Mouse (Mus musculus) MEL (cell line): ENCODE data around the gene Ptbp2. TPM values are rescaled to one million over a fixed set of nuclear protein-coding genes. Genes with fewer than 3 reads are reported as not detected.

Experiments
- DNase-seq: peaks from one replicate; pipeline ENCODE4 v3.0.0; 2011; ENCODE audit warnings: low read depth, low spot score
- H3K27ac ChIP-seq: 2 replicates; pipeline ENCODE4 v1.5.1; 2012; ENCODE audit warnings: low read depth, mild to moderate bottlenecking, control low read depth, low read length, moderate library complexity; ENCODE audit not compliant: control insufficient read depth
- H3K27me3 ChIP-seq, 2 experiments: fragments of 150-350 bp in 1 of 2; sonication (generic) in 1 of 2; 2 replicates each; pipeline ENCODE4 v1.6.1; 2012; ENCODE audit warnings: low read length in 2 of 2, mild to moderate bottlenecking in 2 of 2, improper control_type of control experiment in 1 of 2, moderate library complexity in 1 of 2; ENCODE audit not compliant: insufficient read depth in 2 of 2, control insufficient read depth in 1 of 2
- H3K36me3 ChIP-seq, 2 experiments: 2 replicates each; pipeline ENCODE4 v1.6.1; 2012 to 2014; ENCODE audit warnings: low read length in 2 of 2, improper control_type of control experiment in 1 of 2, inconsistent platforms in 1 of 2, mild to moderate bottlenecking in 1 of 2; ENCODE audit not compliant: insufficient read depth in 2 of 2, control insufficient read depth in 1 of 2
- H3K4me1 ChIP-seq, 2 experiments: fragments of 150-350 bp in 1 of 2; sonication (generic) in 1 of 2; 2 replicates each; pipeline ENCODE4 v1.6.1; 2012; ENCODE audit warnings: low read length in 2 of 2, improper control_type of control experiment in 1 of 2, mild to moderate bottlenecking in 1 of 2; ENCODE audit not compliant: insufficient read depth in 2 of 2, control insufficient read depth in 1 of 2
- H3K4me3 ChIP-seq, 2 experiments: fragments of 150-350 bp in 1 of 2; sonication (generic) in 1 of 2; 2 replicates each; pipeline ENCODE4 v1.5.1; 2012; ENCODE audit warnings: low read depth in 2 of 2, low read length in 2 of 2, mild to moderate bottlenecking in 2 of 2, moderate library complexity in 2 of 2, control low read depth in 1 of 2, improper control_type of control experiment in 1 of 2; ENCODE audit not compliant: control insufficient read depth in 1 of 2, insufficient read depth in 1 of 2
- H3K79me2 ChIP-seq: 2 replicates; pipeline ENCODE4 v1.6.1; 2012; ENCODE audit warnings: mild to moderate bottlenecking, low read length, moderate library complexity; ENCODE audit not compliant: control insufficient read depth, poor library complexity, insufficient read depth
- H3K9ac ChIP-seq: 2 replicates; pipeline ENCODE4 v1.6.1; 2012; ENCODE audit warnings: low read depth, mild to moderate bottlenecking, control low read depth, low read length, moderate library complexity; ENCODE audit not compliant: control insufficient read depth, poor library complexity, severe bottlenecking
- H3K9me3 ChIP-seq: fragments of 150-350 bp; sonication (generic); replicated peaks from 2 replicates; pipeline ENCODE4 v1.6.1; 2012; ENCODE audit warnings: mild to moderate bottlenecking, low read length, improper control_type of control experiment, moderate library complexity; ENCODE audit not compliant: insufficient read depth
- BHLHE40 ChIP-seq: IDR thresholded peaks from 2 replicates; pipeline ENCODE4 v1.6.1; 2012; ENCODE audit warnings: low read depth, mild to moderate bottlenecking, inconsistent platforms, low read length, improper control_type of control experiment, borderline replicate concordance
- CHD1 ChIP-seq: IDR thresholded peaks from 2 replicates; pipeline ENCODE4 v1.6.1; 2012; ENCODE audit warnings: low read depth, mild to moderate bottlenecking, inconsistent platforms, low read length, improper control_type of control experiment
- CHD2 ChIP-seq: IDR thresholded peaks from 2 replicates; pipeline ENCODE4 v1.6.1; 2011; ENCODE audit warnings: low read length, improper control_type of control experiment
- ELF1 ChIP-seq: IDR thresholded peaks from 2 replicates; pipeline ENCODE4 v1.6.1; 2014; ENCODE audit warnings: low read depth, mild to moderate bottlenecking, inconsistent platforms, low read length, improper control_type of control experiment, moderate library complexity
- ETS1 ChIP-seq: IDR thresholded peaks from 2 replicates; pipeline ENCODE4 v1.6.1; 2012; ENCODE audit warnings: low read depth, mild to moderate bottlenecking, inconsistent platforms, low read length, improper control_type of control experiment, moderate library complexity
- KAT2A ChIP-seq: conservative IDR thresholded peaks from 2 replicates; pipeline ENCODE4 v1.6.1; 2012; ENCODE audit warnings: low read depth, low read length, improper control_type of control experiment, inconsistent platforms
- MAFK ChIP-seq: IDR thresholded peaks from 2 replicates; pipeline ENCODE4 v1.6.1; 2011; ENCODE audit warnings: low read depth, mild to moderate bottlenecking, low read length, improper control_type of control experiment, borderline replicate concordance
- MAX ChIP-seq: IDR thresholded peaks from 2 replicates; pipeline ENCODE4 v1.6.1; 2011; ENCODE audit warnings: low read length, improper control_type of control experiment
- MAZ ChIP-seq: IDR thresholded peaks from 2 replicates; pipeline ENCODE4 v1.6.1; 2012; ENCODE audit warnings: low read depth, mild to moderate bottlenecking, inconsistent platforms, low read length, improper control_type of control experiment
- MEF2A ChIP-seq: IDR thresholded peaks from 2 replicates; pipeline ENCODE4 v1.6.1; 2014; ENCODE audit warnings: low read depth, mild to moderate bottlenecking, inconsistent platforms, low read length, improper control_type of control experiment; ENCODE audit not compliant: poor library complexity, insufficient replicate concordance, severe bottlenecking; ENCODE audit errors: extremely low read depth
- MXI1 ChIP-seq: IDR thresholded peaks from 2 replicates; pipeline ENCODE4 v1.6.1; 2011; ENCODE audit warnings: mild to moderate bottlenecking, low read depth, low read length, improper control_type of control experiment
- MYB ChIP-seq: IDR thresholded peaks from 2 replicates; pipeline ENCODE4 v1.6.1; 2011; ENCODE audit warnings: mild to moderate bottlenecking, low read depth, low read length, improper control_type of control experiment
- POLR2A ChIP-seq, 2 experiments: IDR thresholded peaks; 2 replicates each; pipeline ENCODE4 v1.6.1; 2011 to 2012; ENCODE audit warnings: low read length in 2 of 2, mild to moderate bottlenecking in 2 of 2, control low read depth in 1 of 2, improper control_type of control experiment in 1 of 2, low read depth in 1 of 2, moderate library complexity in 1 of 2; ENCODE audit not compliant: control insufficient read depth in 1 of 2, insufficient read depth in 1 of 2, poor library complexity in 1 of 2
- TAL1 ChIP-seq: IDR thresholded peaks from 2 replicates; pipeline ENCODE4 v1.6.1; 2012; ENCODE audit warnings: mild to moderate bottlenecking, inconsistent platforms, low read length, moderate library complexity, mixed read lengths
- TBP ChIP-seq: IDR thresholded peaks from 2 replicates; pipeline ENCODE4 v1.8.0; 2011; ENCODE audit warnings: low read depth, low read length, improper control_type of control experiment
- ZC3H11A ChIP-seq: IDR thresholded peaks from 2 replicates; pipeline ENCODE4 v1.6.1; 2012; ENCODE audit warnings: low read depth, mild to moderate bottlenecking, inconsistent platforms, low read length, improper control_type of control experiment
- ZKSCAN1 ChIP-seq: IDR thresholded peaks from 2 replicates; pipeline ENCODE4 v1.6.1; 2012; ENCODE audit warnings: low read depth, mild to moderate bottlenecking, inconsistent platforms, low read length, improper control_type of control experiment, moderate library complexity
- ZNF384 ChIP-seq: IDR thresholded peaks from 2 replicates; pipeline ENCODE4 v1.6.1; 2012; ENCODE audit warnings: low read depth, mild to moderate bottlenecking, inconsistent platforms, low read length, improper control_type of control experiment
- polyA plus RNA-seq, 2 experiments: library from polyadenylated mRNA; stranded (reverse) in 1 of 2; unstranded in 1 of 2; fragments of >175 nt in 1 of 2; fragments of >200 nt in 1 of 2; gene quantifications; 2 replicates each; pipeline versions ENCODE4 v1.2.1 to v1.2.4; 2012; ENCODE audit warnings: low replicate concordance in 2 of 2, low read depth in 1 of 2; ENCODE audit not compliant: insufficient read length in 2 of 2, insufficient read depth in 1 of 2, missing spikeins in 1 of 2
- total RNA-seq: library from RNA; depleted of rRNA; stranded (reverse); fragments of 300-350 nt; gene quantifications from 2 replicates; pipeline ENCODE4 v1.2.3, GENCODE M21; 2012

Ptbp2 gene
- total and polyA plus RNA-seq, 3 experiments = 20.6 to 21.4 TPM; not detected in 1

- no peak overlapping the region for H3K4me3 ChIP-seq
- no peak overlapping the region for H3K9ac ChIP-seq
- no peak for TF ChIP-seq TAL1
- no peak for TF ChIP-seq TBP
- no peak for TF ChIP-seq MYB
- TF ChIP-seq BHLHE40 = no peak
- no peak for TF ChIP-seq MXI1
- no peak for TF ChIP-seq MAZ
- no peak for TF ChIP-seq ZKSCAN1
- no peak for TF ChIP-seq MAFK
- no peak for TF ChIP-seq ZNF384
- no peaks in the 10 kb centered on the region for H3K9me3 ChIP-seq
- DNase-seq = peak; percentile 55
- H3K36me3 ChIP-seq = no peaks in the 10 kb centered on the region
- no peak overlapping the region for H3K27ac ChIP-seq
- H3K79me2 ChIP-seq = no peaks in the 10 kb centered on the region
- H3K4me1 ChIP-seq = no peaks in the 10 kb centered on the region
- no peaks in the 10 kb centered on the region for H3K27me3 ChIP-seq
Observed at GRCm38 (mm10) chr3:119806123-119806522, 21.9 kb upstream of the Ptbp2 start.

- H3K36me3 ChIP-seq = no peaks in the 10 kb centered on the region
- H3K27me3 ChIP-seq = no peaks in the 10 kb centered on the region
- no peak for TF ChIP-seq ZC3H11A
- TF ChIP-seq CHD1 = no peak
- TF ChIP-seq ETS1 = 0 out of 2 replicates have a peak, but pooled peaks have one; percentile 5
- TF ChIP-seq MEF2A = peak; percentile 30; the same call in 1 of the 2 replicates
- TF ChIP-seq MAX = no peak
- no peak for TF ChIP-seq MAFK
- TF ChIP-seq POLR2A (IDR thresholded peaks at IDR 0.05; ENCODE audit: control insufficient read depth in 1 of 2, insufficient read depth in 1 of 2, low read depth in 1 of 2, low read length in 2 of 2, poor library complexity in 1 of 2) = no peak
- TF ChIP-seq TBP = no peak
- no peak for TF ChIP-seq CHD2
- no peak for TF ChIP-seq KAT2A
- TF ChIP-seq ELF1 = no peak
- TF ChIP-seq, all 39 proteins: peak for 2
- Histone ChIP-seq H3K4me1 (no peaks in the 10 kb centered on the region), H3K4me3 (peak overlapping the region; percentile 12 to 64; a peak in 2 of 4 replicates), H3K9me3 (no peaks in the 10 kb centered on the region), H3K9ac (no peak overlapping the region), H3K27ac (no peak overlapping the region), H3K79me2 (no peaks in the 10 kb centered on the region)
- DNase-seq = no peak
Observed at GRCm38 (mm10) chr3:119794677-119795365, 10.6 kb upstream of the Ptbp2 start.
